Mouse (Mus musculus) ES-Bruce4 (cell line): Measurements from ENCODE around the gene Sgms1.

ENCODE experiments used
- CTCF ChIP-seq: IDR thresholded peaks from one replicate; pipeline ENCODE4 v1.8.1; 2011; ENCODE audit warnings: low read depth, low read length
- POLR2A ChIP-seq: IDR thresholded peaks from one replicate; pipeline ENCODE4 v1.8.1; 2011; ENCODE audit warnings: low read length; ENCODE audit not compliant: insufficient read depth

GRCm38 (mm10) chr19:32220991-32221390, 168.5 kb downstream of the Sgms1 start:
- TF ChIP-seq POLR2A, result no peak
- TF ChIP-seq CTCF, result no peak
